Mouse (Mus musculus): ENCODE results near the gene Mip. TPM values are rescaled to one million over a fixed set of nuclear protein-coding genes. Genes with fewer than 3 reads are reported as not detected.

The Mip gene
- total and polyA plus RNA-seq, 3 experiments: not detected

DNA sequence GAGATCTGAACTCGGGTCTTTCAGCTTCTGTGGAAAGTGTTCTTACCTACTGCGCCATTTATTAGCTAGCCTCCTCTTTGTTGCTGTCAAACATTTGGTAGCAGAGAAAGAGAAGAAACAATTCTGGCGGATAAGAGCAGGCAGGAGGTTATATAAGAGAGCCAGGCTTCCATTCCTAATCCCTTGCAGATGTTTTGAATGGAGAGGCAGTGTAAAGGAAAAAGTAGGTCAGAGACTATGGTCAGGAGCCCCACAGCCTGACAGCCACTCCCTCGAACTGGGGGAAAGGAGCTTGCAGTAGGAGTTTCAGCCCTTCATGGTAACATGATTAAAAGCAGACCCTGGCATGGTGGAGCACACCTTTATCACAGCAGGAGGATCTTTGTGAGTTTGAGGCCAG is 10.7 kb downstream of the Mip start:
- in situ Hi-C loops (cut with MboI; ENCODE audit: low pct_ligation_motif_present, low pct_unique_long_range_greater_than_20kb, low sequenced_read_pairs): no loop called here
- peaks cover 17% of the 10 kb centered on the region for H3K79me2 ChIP-seq (replicated peaks; ENCODE audit: control insufficient read depth, extremely low read depth, insufficient read depth, poor library complexity, severe bottlenecking)
- H3K27me3 ChIP-seq (replicated peaks): no peaks in the 10 kb centered on the region
- no peak for TF ChIP-seq TCF12 (IDR thresholded peaks at IDR 0.05; ENCODE audit: low read depth, low read length)
- TF ChIP-seq MAX (IDR thresholded peaks at IDR 0.05; ENCODE audit: low read length): no peak
- no peak for TF ChIP-seq ETS1 (conservative IDR thresholded peaks at IDR 0.05; ENCODE audit: low read depth, low read length)
- no peak for TF ChIP-seq JUND (conservative IDR thresholded peaks at IDR 0.05; ENCODE audit: low read depth, low read length)
- TF ChIP-seq ZC3H11A (IDR thresholded peaks at IDR 0.05; ENCODE audit: low read depth, low read length): no peak
- no peak for TF ChIP-seq NRF1 (IDR thresholded peaks at IDR 0.05; ENCODE audit: low read depth, low read length)
- dilution Hi-C loops (cut with MboI; ENCODE audit: extremely low pct_ligation_motif_present, extremely low pct_unique_long_range_greater_than_20kb, low sequenced_read_pairs): no loop called here
- no peak overlapping the region for H3K4me3 ChIP-seq (replicated peaks in 1 of 3; ENCODE audit: low read depth in 2 of 3, low read length in 2 of 3, poor library complexity in 1 of 3)
- no peak overlapping the region for H3K4me2 ChIP-seq (ENCODE audit: insufficient read depth, low read depth, poor library complexity, severe bottlenecking)
- no peak overlapping the region for H3K9ac ChIP-seq (ENCODE audit: insufficient read depth, low read depth)
- H3K4me1 ChIP-seq (ENCODE audit: control insufficient read depth in 1 of 2, insufficient read depth in 2 of 2): peaks cover 2 to 21% of the 10 kb centered on the region in 2 experiments; a peak in 2 of 4 replicates
- H3K9me3 ChIP-seq (replicated peaks; ENCODE audit: low read length): no peaks in the 10 kb centered on the region
- no peak for DNase-seq (ENCODE audit: extremely low read depth)
- peaks cover 18 to 59% of the 10 kb centered on the region in 2 experiments for H3K36me3 ChIP-seq (replicated peaks in 1 of 2; ENCODE audit: control insufficient read depth in 1 of 2, insufficient read depth in 1 of 2, low read length in 1 of 2)
- H3K27ac ChIP-seq (ENCODE audit: insufficient read depth, low read depth): no peak overlapping the region

DNA sequence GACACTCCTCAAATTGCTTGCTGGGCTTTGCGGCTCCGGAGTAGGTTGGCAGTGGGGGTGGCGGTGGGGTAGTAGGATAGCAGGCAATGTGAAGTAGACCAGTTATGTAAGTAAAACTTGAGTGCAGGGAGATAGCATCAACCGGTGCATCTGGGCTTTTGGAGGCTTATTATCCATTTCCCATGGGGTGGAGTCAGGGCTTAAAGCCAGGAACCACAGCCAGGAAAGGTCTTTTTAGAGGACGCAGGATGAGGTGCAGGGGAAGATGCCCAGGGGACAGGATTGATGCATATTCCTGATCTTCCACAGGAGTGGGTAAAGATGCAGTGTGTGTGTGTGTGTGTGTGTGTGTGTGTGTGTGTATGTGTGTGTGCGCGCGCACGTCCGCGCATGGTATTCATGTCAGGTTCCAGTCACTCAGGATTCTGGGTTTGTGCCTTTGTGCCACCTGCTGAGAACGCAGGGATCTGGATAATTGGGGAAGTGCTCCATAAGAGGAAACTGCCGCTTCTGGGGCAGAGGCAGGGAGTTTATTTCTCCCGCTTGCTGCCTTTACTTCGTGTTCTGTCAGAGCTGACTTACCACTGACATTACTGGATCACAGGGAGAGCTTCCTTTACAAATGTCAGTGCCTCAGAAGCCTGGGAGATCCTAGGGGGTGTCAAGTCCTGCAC is 12.3 kb downstream of the Mip start:
- in situ Hi-C loops (cut with MboI; ENCODE audit: low pct_ligation_motif_present, low pct_unique_long_range_greater_than_20kb, low sequenced_read_pairs): no loop called here
- Histone ChIP-seq H3K27me3 (replicated peaks) (no peaks in the 10 kb centered on the region), H3K36me3 (replicated peaks in 1 of 2; ENCODE audit: control insufficient read depth in 1 of 2, insufficient read depth in 1 of 2, low read length in 1 of 2) (peaks cover 30 to 73% of the 10 kb centered on the region in 2 experiments), H3K79me2 (replicated peaks; ENCODE audit: control insufficient read depth, extremely low read depth, insufficient read depth, poor library complexity, severe bottlenecking) (peaks cover 10% of the 10 kb centered on the region), H3K4me2 (ENCODE audit: insufficient read depth, low read depth, poor library complexity, severe bottlenecking) (no peak overlapping the region), H3K9ac (ENCODE audit: insufficient read depth, low read depth) (no peak overlapping the region), H3K4me3 (replicated peaks in 1 of 3; ENCODE audit: low read depth in 2 of 3, low read length in 2 of 3, poor library complexity in 1 of 3) (no peak overlapping the region), H3K9me3 (replicated peaks; ENCODE audit: low read length) (no peaks in the 10 kb centered on the region), H3K27ac (ENCODE audit: insufficient read depth, low read depth) (no peak overlapping the region), H3K4me1 (ENCODE audit: control insufficient read depth in 1 of 2, insufficient read depth in 2 of 2) (peaks cover 2 to 21% of the 10 kb centered on the region in 2 experiments; a peak in 2 of 4 replicates)
- TF ChIP-seq NRF1 (IDR thresholded peaks at IDR 0.05; ENCODE audit: low read depth, low read length): no peak
- TF ChIP-seq TCF12 (IDR thresholded peaks at IDR 0.05; ENCODE audit: low read depth, low read length): no peak
- TF ChIP-seq MAX (IDR thresholded peaks at IDR 0.05; ENCODE audit: low read length): no peak
- dilution Hi-C loops (cut with MboI; ENCODE audit: extremely low pct_ligation_motif_present, extremely low pct_unique_long_range_greater_than_20kb, low sequenced_read_pairs): no loop called here
- DNase-seq (ENCODE audit: extremely low read depth): no peak

DNA sequence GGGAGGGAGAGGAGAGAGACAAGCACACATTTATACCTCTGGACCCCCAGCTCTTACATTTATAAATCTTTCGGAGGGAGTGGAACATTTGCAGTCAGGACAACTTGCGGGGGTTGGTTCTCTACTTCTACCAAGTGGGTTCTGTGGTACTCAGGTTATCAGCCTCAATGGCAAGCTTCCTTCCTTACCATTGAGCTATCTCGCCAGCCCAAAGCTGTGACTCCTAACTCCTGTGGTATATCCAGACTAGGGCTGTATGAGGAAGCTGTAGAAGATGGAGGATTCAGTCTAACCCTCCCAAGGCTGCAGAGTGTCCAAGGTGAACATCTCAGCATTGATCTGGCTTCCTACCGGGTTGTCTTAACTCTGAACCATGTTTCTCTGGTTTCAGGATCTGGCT is 13.5 kb downstream of the Mip start:
- H3K4me1 ChIP-seq (ENCODE audit: control insufficient read depth in 1 of 2, insufficient read depth in 2 of 2): peaks cover 0 to 16% of the 10 kb centered on the region in 2 experiments; a peak in 2 of 4 replicates
- no peak overlapping the region for H3K4me2 ChIP-seq (ENCODE audit: insufficient read depth, low read depth, poor library complexity, severe bottlenecking)
- no peak overlapping the region for H3K4me3 ChIP-seq (replicated peaks in 1 of 3; ENCODE audit: low read depth in 2 of 3, low read length in 2 of 3, poor library complexity in 1 of 3)
- TF ChIP-seq MAX (IDR thresholded peaks at IDR 0.05; ENCODE audit: low read length) (no peak), CTCF (conservative IDR thresholded peaks at IDR 0.05 in 1 of 2, IDR thresholded peaks at IDR 0.05 in 1 of 2; ENCODE audit: low read depth in 2 of 2, low read length in 2 of 2) (no peak)
- dilution Hi-C loops (cut with MboI; ENCODE audit: extremely low pct_ligation_motif_present, extremely low pct_unique_long_range_greater_than_20kb, low sequenced_read_pairs) (no loop called here), in situ Hi-C loops (cut with MboI; ENCODE audit: low pct_ligation_motif_present, low pct_unique_long_range_greater_than_20kb, low sequenced_read_pairs) (no loop called here)
- peaks cover 6% of the 10 kb centered on the region for H3K79me2 ChIP-seq (replicated peaks; ENCODE audit: control insufficient read depth, extremely low read depth, insufficient read depth, poor library complexity, severe bottlenecking)
- no peak overlapping the region for H3K9ac ChIP-seq (ENCODE audit: insufficient read depth, low read depth)
- no peaks in the 10 kb centered on the region for H3K9me3 ChIP-seq (replicated peaks; ENCODE audit: low read length)
- H3K27me3 ChIP-seq (replicated peaks): no peaks in the 10 kb centered on the region
- no peak for DNase-seq (ENCODE audit: extremely low read depth)
- peaks cover 34 to 79% of the 10 kb centered on the region in 2 experiments for H3K36me3 ChIP-seq (replicated peaks in 1 of 2; ENCODE audit: control insufficient read depth in 1 of 2, insufficient read depth in 1 of 2, low read length in 1 of 2)
- no peak overlapping the region for H3K27ac ChIP-seq (ENCODE audit: insufficient read depth, low read depth)
